Mouse (Mus musculus) heart, embryonic 12.5 days (tissue): ENCODE measurements around the gene C1qtnf1. TPM values are rescaled to one million over a fixed set of nuclear protein-coding genes. Genes with fewer than 3 reads are reported as not detected.

Source experiments
- ATAC-seq: fragments of 200-750 bp; cut with Nextera tagmentation; 2 replicates; pipeline ENCODE4 v1.8.0; 2017; ENCODE audit warnings: moderate TSS enrichment, moderate library complexity; ENCODE audit not compliant: insufficient number of reproducible peaks, low FRiP score
- H3K27ac ChIP-seq: fragments of 300-500 bp; sonication (generic); 2 replicates; pipeline ENCODE4 v1.5.1; 2016; ENCODE audit warnings: mild to moderate bottlenecking, moderate library complexity; ENCODE audit not compliant: poor library complexity, severe bottlenecking
- H3K27me3 ChIP-seq: fragments of 300-500 bp; sonication (generic); replicated peaks from 2 replicates; pipeline ENCODE4 v1.6.1; 2016; ENCODE audit warnings: mild to moderate bottlenecking, moderate library complexity
- H3K36me3 ChIP-seq: fragments of 300-500 bp; sonication (generic); 2 replicates; pipeline ENCODE4 v1.6.1; 2016; ENCODE audit warnings: mild to moderate bottlenecking, moderate library complexity
- H3K4me1 ChIP-seq: fragments of 300-500 bp; sonication (generic); replicated peaks from 2 replicates; pipeline ENCODE4 v1.6.1; 2016; ENCODE audit warnings: mild to moderate bottlenecking
- H3K4me2 ChIP-seq: fragments of 300-500 bp; sonication (generic); 2 replicates; pipeline ENCODE4 v1.6.1; 2016; ENCODE audit warnings: mild to moderate bottlenecking, moderate library complexity
- H3K4me3 ChIP-seq: fragments of 300-500 bp; sonication (generic); 2 replicates; pipeline ENCODE4 v1.5.1; 2016; ENCODE audit warnings: mild to moderate bottlenecking
- H3K9ac ChIP-seq: fragments of 300-500 bp; sonication (generic); 2 replicates; pipeline ENCODE4 v1.6.1; 2016; ENCODE audit warnings: mild to moderate bottlenecking, moderate library complexity
- H3K9me3 ChIP-seq: fragments of 300-500 bp; sonication (generic); replicated peaks from 2 replicates; pipeline ENCODE4 v1.6.1; 2016; ENCODE audit warnings: mild to moderate bottlenecking, moderate library complexity
- WGBS: fragments of 180-500 bp; shearing (Covaris S2); methylation state at CpG from one replicate; pipeline ENCODE4 v1.1.7; 2016; 5-methylcytosine and 5-hydroxymethylcytosine counted together
- polyA plus RNA-seq: library from polyadenylated mRNA; unstranded; fragments of >200 nt; fragmentation: Nextera tagmentation; extraction: Ambion mirVana; gene quantifications from 2 replicates; pipeline ENCODE4 v1.2.1, GENCODE M21; 2016

C1qtnf1 gene
- polyA plus RNA-seq, 1 experiment from 2014 or later: 4.9 TPM

- no peaks in the 10 kb centered on the region for H3K27me3 ChIP-seq
- peak; percentile 99 for ATAC-seq
- no peak within 1 kb of the TSS for H3K27ac ChIP-seq
- peak within 1 kb of the TSS; percentile 90 for H3K4me2 ChIP-seq
- under 1% methylated on average over 57 of the region's 57 CpGs for WGBS
- no peaks in the 10 kb centered on the region for H3K9me3 ChIP-seq
- H3K36me3 ChIP-seq: peaks cover 10% of the 10 kb centered on the region
- peak within 1 kb of the TSS; percentile 83 for H3K9ac ChIP-seq
- peaks cover 6% of the 10 kb centered on the region for H3K4me1 ChIP-seq
- peak within 1 kb of the TSS; percentile 77 for H3K4me3 ChIP-seq
Observed at GRCm38 (mm10) chr11:118476396-118477373, 48.7 kb downstream of the C1qtnf1 start, which contains the start of gene Engase. Engase (plus strand) TSS chr11:118476829.

GRCm38 (mm10) chr11:118479776-118480175 lies 51.8 kb downstream of the C1qtnf1 start:
- no peak overlapping the region for H3K27ac ChIP-seq
- H3K4me1 ChIP-seq: peaks cover 6% of the 10 kb centered on the region
- H3K4me2 ChIP-seq: no peak overlapping the region
- 75% methylated on average over 12 of the region's 12 CpGs for WGBS
- H3K4me3 ChIP-seq: no peak overlapping the region
- H3K27me3 ChIP-seq: peaks cover 5% of the 10 kb centered on the region; the same call in 1 of the 2 replicates
- peaks cover 29% of the 10 kb centered on the region for H3K36me3 ChIP-seq
- no peaks in the 10 kb centered on the region for H3K9me3 ChIP-seq
- ATAC-seq: no peak
- H3K9ac ChIP-seq: no peak overlapping the region

GRCm38 (mm10) chr11:118481231-118481630 lies 53.2 kb downstream of the C1qtnf1 start:
- Histone ChIP-seq H3K4me3 (no peak overlapping the region), H3K27ac (no peak overlapping the region), H3K27me3 (peaks cover 11% of the 10 kb centered on the region; the same call in 1 of the 2 replicates), H3K36me3 (peaks cover 29% of the 10 kb centered on the region), H3K4me1 (peaks cover 6% of the 10 kb centered on the region), H3K9me3 (no peaks in the 10 kb centered on the region), H3K9ac (no peak overlapping the region), H3K4me2 (no peak overlapping the region)
- no peak for ATAC-seq
- WGBS: 89% methylated on average over 11 of the region's 11 CpGs

- H3K9ac ChIP-seq: no peak overlapping the region
- WGBS: 80% methylated on average over 14 of the region's 14 CpGs
- ATAC-seq: no peak
- no peaks in the 10 kb centered on the region for H3K9me3 ChIP-seq
- peaks cover 11% of the 10 kb centered on the region; the same call in 1 of the 2 replicates for H3K27me3 ChIP-seq
- H3K36me3 ChIP-seq: peaks cover 32% of the 10 kb centered on the region
- H3K27ac ChIP-seq: no peak overlapping the region
- H3K4me2 ChIP-seq: no peak overlapping the region
- H3K4me3 ChIP-seq: no peak overlapping the region
- H3K4me1 ChIP-seq: peaks cover 6% of the 10 kb centered on the region
Observed at GRCm38 (mm10) chr11:118481751-118482150, 53.7 kb downstream of the C1qtnf1 start.

- Histone ChIP-seq H3K4me2 (no peak overlapping the region), H3K27ac (no peak overlapping the region), H3K36me3 (peaks cover 41% of the 10 kb centered on the region), H3K9ac (no peak overlapping the region), H3K4me1 (no peaks in the 10 kb centered on the region), H3K27me3 (peaks cover 11% of the 10 kb centered on the region; the same call in 1 of the 2 replicates), H3K9me3 (no peaks in the 10 kb centered on the region), H3K4me3 (no peak overlapping the region)
- WGBS: 71% methylated on average over 8 of the region's 8 CpGs
- ATAC-seq: no peak
Observed at GRCm38 (mm10) chr11:118484169-118484568, 56.2 kb downstream of the C1qtnf1 start.

GRCm38 (mm10) chr11:118485338-118485737 lies 57.3 kb downstream of the C1qtnf1 start:
- Histone ChIP-seq H3K9ac (no peak overlapping the region), H3K4me3 (no peak overlapping the region), H3K4me1 (peaks cover under 1% of the 10 kb centered on the region; the same call in 1 of the 2 replicates), H3K27ac (no peak overlapping the region), H3K9me3 (no peaks in the 10 kb centered on the region), H3K36me3 (peaks cover 38% of the 10 kb centered on the region), H3K4me2 (no peak overlapping the region), H3K27me3 (peaks cover 22% of the 10 kb centered on the region; the same call in 1 of the 2 replicates)
- no peak for ATAC-seq
- WGBS: 59% methylated on average over 11 of the region's 11 CpGs

GRCm38 (mm10) chr11:118485780-118486179 lies 57.8 kb downstream of the C1qtnf1 start:
- 86% methylated on average over 3 of the region's 3 CpGs for WGBS
- no peak overlapping the region for H3K4me3 ChIP-seq
- ATAC-seq: no peak
- H3K36me3 ChIP-seq: peaks cover 38% of the 10 kb centered on the region
- H3K9ac ChIP-seq: no peak overlapping the region
- peaks cover 5% of the 10 kb centered on the region for H3K4me1 ChIP-seq
- no peak overlapping the region for H3K27ac ChIP-seq
- H3K9me3 ChIP-seq: no peaks in the 10 kb centered on the region
- H3K4me2 ChIP-seq: no peak overlapping the region
- peaks cover 23% of the 10 kb centered on the region; the same call in 1 of the 2 replicates for H3K27me3 ChIP-seq

GRCm38 (mm10) chr11:118486281-118486680 lies 58.3 kb downstream of the C1qtnf1 start:
- Histone ChIP-seq H3K36me3 (peaks cover 35% of the 10 kb centered on the region), H3K4me1 (peaks cover 6% of the 10 kb centered on the region), H3K9ac (no peak overlapping the region), H3K4me2 (no peak overlapping the region), H3K9me3 (no peaks in the 10 kb centered on the region), H3K27me3 (peaks cover 26% of the 10 kb centered on the region), H3K4me3 (no peak overlapping the region), H3K27ac (no peak overlapping the region)
- no peak for ATAC-seq
- WGBS: 73% methylated on average over 6 of the region's 6 CpGs

- H3K9me3 ChIP-seq: no peaks in the 10 kb centered on the region
- ATAC-seq: no peak
Observed at GRCm38 (mm10) chr11:118486881-118487772, 59.1 kb downstream of the C1qtnf1 start.

GRCm38 (mm10) chr11:118488191-118488906 lies 60.3 kb downstream of the C1qtnf1 start:
- Histone ChIP-seq H3K4me1 (peaks cover 6% of the 10 kb centered on the region), H3K27me3 (peaks cover 30% of the 10 kb centered on the region), H3K9me3 (no peaks in the 10 kb centered on the region), H3K4me2 (no peak overlapping the region), H3K4me3 (no peak overlapping the region), H3K9ac (no peak overlapping the region), H3K27ac (no peak overlapping the region), H3K36me3 (peaks cover 23% of the 10 kb centered on the region)
- ATAC-seq: no peak
- WGBS: 66% methylated on average over 8 of the region's 8 CpGs

More at GRCm38 (mm10) chr11:118486881-118487772, 59.1 kb downstream of the C1qtnf1 start:
- no peak overlapping the region for H3K4me2 ChIP-seq
- H3K4me1 ChIP-seq: peaks cover 6% of the 10 kb centered on the region
- H3K9ac ChIP-seq: no peak overlapping the region
- no peak overlapping the region for H3K27ac ChIP-seq
- H3K27me3 ChIP-seq: peaks cover 30% of the 10 kb centered on the region
- H3K36me3 ChIP-seq: peaks cover 33% of the 10 kb centered on the region
- H3K4me3 ChIP-seq: no peak overlapping the region
- 79% methylated on average over 29 of the region's 29 CpGs for WGBS
